Mouse (Mus musculus): ENCODE measurements around the gene Ppp1r9b.

Gene Ppp1r9b

DNA sequence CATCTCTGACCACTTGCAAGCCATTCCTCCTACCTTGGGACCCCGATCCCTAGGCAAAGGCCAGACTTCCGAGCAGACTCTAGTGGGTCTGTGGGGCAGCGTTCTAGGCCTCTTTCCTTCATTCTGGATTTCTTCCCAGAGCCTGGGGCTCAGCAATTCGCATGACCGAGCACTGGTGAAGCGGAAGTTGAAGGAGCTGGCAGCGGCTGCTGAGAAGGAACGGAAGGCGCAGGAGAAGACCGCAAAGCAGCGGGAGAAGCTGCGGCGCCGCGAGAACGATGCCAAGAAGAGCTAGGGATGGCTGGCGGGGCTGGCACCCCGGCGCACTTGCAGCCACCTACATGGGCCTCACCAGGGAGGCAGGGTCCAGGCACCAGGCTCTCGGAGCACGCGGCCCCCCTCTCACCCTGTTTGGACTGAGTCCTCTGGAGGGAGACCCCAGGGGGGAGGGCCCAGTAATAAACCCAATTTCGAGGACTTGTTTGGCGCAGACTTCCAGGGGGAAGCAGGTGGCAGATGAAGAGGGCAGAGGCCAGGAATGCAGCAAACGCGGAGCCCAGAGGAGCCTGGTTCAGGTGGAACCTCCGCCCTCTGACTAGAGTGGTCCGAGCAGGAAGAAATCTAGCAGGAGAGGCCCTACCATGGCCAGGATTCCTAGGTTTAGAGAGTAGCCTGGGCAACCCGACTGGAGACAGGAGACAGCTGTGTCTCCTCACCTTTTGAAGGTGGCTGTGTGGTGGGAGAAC is 33.8 kb downstream of the Ppp1r9b start:
- DNase-seq = peak; percentile 92

DNA sequence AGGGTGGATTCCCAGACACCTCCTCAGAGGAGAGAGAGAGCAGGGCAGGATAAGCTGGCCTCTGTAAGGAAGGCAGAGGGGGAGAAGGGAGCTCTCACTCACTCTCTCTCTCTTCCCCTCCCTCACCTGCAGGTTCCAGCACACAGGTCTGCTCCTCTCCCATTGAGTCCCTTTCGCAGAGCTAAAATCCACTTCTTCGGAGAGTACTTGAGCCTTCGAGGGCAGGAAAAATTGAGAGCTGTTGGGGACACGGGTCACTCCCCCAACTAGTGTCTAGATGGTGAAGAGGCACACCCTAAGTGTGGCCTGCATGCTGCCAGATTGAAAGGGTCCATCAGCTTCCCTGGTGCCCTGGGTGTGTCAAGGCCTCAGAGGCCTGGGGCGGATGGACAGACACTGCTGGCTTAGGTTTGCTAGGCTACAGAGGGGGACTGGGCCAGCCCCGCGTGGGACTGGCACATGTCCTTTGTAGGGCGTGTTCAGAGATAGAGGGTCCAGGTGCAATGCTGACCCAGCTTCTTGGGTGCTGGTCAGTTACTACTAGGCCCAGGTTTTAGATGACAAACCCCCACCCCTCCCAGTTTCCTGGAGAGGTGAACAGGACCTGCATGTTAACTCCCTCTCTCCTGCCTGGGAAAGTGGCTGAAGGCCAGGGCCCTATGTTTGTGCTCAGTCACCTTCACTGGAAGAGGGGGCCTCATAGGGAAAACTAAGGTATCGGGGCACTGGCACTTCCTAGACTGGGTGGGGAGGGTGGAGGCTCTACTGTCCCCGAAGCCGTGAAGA is 34.6 kb downstream of the Ppp1r9b start:
- no peak for DNase-seq

DNA sequence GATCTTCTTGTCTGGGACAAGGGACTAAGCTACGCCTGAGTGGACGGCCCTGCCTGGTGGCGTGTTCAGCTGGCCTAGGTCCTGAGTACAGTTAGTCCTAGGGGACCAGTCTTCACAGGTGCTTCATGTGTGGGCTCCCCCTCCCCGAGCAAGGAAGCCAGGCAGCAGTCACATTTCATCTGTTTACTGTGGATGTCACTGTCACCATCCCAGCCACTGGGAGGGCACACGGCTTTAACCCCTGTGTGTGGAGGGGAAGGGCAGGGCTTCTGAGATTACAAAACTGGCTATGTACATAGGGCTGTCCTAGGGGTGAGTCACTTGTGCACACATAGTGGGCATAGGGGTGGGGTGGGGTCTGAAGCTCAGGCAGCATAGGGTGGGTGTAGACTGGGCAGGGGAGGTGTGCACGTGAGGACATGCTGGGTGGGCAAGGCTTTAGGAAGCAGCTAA is 35.3 kb downstream of the Ppp1r9b start:
- no peak for DNase-seq

DNA sequence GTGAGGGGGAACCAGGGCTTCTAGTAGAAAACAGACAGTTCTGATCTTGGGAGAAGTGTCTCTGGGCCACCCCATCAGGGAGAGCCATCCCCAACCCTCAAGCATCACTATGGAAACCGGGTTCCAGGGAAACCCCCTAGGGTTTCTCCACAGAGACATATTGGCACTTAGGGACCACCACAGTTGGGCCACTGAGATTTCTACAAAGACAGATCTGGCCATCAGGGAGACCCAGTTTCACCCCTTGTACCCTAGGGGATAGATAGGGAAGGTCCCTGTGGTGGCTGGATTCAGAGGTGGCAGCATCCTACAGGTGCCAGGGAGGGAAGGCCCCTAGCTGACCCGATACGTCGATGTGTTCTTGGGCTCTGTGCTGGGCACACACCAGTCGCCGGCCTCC is 36.0 kb downstream of the Ppp1r9b start:
- DNase-seq = no peak

GRCm38 (mm10) chr11:95027850-95028470 is 37.1 kb downstream of the Ppp1r9b start:
- DNase-seq = no peak

DNA sequence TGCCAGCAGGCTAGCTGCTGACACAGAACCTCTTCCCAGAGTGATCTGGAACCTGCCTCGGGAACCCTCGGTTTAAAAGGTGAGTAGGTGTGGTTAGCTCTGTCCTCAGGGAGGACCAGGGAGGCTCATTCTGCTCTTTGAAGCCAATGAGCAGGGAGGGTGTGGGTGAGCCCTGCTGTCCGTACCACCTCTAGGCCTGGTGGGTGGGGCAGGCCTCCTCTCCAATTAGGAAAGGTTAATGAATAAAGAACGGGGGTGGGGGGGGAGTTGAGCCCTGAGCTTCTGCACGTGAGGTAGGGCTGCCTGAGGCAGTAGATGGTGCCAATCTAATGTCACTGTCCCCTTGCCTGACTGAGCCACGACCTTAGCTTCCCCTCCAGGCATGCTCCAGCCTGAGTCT is 42.1 kb downstream of the Ppp1r9b start:
- peak; percentile 22 for DNase-seq

DNA sequence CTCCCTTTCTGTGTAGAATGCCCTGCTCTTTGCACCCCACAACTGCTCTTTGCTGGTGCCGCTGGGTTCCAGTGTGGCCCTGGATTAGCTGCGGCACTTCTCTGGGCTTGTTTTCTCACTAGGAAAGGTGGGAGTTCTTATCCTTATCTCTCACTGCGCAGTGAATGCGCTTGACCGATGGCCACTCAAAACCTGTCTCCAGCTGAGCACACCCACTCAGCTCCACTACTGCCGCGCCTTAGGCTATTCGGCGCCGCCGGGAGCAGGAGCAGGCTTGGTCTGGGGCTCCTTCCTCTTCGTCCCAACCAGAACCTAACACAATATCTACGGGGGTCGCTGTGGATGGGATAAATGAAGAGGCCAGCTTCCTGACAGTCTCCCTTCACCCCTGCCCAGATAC is 42.8 kb downstream of the Ppp1r9b start:
- peak; percentile 27 for DNase-seq

DNA sequence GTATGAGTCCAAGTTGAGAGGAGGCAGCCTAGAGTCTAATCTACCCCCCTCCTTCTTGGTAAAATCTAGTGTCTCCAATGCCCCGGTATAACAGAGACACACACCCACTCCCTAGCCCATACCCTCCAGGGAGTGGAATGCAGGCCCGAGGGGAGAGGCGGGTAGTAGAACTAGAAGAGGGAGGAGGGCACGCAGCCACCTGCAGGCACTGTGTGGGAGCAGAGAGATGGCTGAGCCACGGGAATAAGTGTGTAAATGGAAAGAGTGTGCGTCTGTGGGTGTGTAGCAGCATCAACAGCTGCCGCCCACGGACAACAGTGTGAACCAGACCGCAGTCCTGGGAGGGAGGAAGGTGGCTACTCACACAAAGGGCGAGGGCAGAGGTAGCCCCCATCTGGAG is 44.1 kb downstream of the Ppp1r9b start:
- DNase-seq = no peak

GRCm38 (mm10) chr11:95036521-95036920 is 45.7 kb downstream of the Ppp1r9b start:
- peak; percentile 31 for DNase-seq

GRCm38 (mm10) chr11:95037306-95037705 is 46.5 kb downstream of the Ppp1r9b start:
- DNase-seq = peak; percentile 84

- peak; percentile 51 for DNase-seq
Observed at GRCm38 (mm10) chr11:95038156-95038817, 47.5 kb downstream of the Ppp1r9b start.

DNA sequence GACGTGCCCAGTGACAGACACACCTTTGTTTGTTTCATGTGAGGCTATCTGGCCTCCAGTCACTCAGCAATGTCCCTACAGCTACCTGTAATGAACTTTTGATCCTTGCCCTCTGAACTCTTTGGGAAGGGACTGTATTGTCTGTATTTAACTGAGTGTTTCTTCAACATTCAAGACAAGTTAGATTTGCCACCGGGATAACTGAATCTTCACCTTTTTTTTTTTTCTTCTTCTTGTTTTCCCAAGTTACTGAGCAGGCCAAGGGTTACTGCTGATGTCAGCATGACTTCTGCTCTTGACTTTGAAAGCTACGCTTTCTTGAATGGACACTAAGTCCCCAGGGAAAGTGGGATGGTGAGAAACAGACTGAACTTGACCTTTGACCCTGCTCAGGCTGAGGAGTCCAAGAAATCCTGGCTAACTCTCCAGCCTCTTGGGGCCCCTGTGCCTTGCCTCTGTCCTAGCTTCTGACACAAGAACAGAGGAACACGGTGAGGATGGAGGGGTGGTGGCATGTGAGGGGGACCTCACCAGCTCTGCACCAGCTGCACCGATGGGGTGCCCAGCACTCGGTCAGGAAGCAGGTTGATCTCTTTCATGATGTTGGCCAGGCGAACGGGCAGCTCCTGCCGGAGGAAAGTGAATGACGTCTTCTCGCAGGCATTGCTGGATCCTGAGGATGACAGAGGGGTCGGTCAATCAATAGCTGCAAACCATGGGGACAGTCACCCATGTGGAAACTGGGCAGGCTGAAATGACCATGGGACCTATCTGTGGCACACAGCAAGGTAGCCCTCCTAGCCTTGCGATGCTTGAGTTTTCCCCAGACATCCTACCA is 48.2 kb downstream of the Ppp1r9b start:
- peak; percentile 48 for DNase-seq

- peak; percentile 74 for DNase-seq
Observed at GRCm38 (mm10) chr11:95039766-95040165, 48.9 kb downstream of the Ppp1r9b start.

DNA sequence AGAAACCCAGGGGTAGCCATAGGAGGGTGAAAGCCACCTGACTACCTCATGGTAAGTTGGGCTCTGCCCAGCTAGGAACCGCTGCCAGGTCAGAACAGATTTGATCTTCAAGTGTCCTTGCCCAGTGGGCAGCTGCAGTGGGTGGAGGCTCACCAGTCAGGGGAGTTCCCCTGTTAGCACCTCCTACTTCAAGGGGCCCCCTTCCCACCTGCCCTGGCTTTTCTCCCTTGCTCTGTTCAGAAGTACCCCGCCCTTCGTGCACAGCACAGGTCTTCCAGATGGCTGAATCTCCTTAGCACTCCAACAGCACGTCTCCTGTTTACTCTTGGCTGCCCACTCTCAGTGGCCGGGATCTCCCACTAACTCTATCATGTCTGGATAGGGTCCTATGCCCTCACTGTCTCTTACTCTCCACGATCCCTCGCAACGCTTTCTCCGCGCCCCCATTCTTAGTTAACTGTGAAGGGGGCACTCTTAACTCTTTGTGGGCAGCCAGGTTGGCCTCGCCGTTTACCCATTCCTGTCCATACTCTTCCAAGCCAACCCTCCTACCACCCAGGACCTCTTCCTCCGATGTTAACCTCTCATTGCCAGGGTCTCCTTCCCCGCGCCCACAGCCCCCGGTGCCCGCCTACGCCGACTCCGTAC is 49.8 kb downstream of the Ppp1r9b start:
- peak; percentile 82 for DNase-seq

DNA sequence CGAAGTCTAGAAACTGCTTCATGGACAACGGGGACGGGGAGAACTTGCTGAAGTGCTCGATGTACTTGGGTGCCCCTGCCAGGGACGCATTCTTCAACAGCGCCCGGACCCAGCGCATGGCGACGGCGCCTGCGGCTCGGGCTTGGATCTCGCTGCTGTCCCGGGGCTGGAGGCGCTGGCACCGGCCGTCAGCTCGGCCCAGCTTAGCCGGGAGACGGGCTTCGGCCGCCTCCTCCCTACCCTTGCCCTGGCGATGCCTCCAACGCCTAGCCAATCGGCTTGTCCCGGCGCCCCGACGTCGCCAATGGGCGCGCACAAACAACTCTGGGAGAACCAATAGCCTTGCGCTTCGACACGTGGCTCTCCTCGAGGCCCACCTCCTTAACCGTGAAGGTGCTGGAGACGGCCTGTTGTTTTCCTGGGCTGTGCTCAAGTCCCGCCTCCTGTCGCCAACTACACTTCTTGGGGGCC is 50.3 kb downstream of the Ppp1r9b start, which contains the start of gene Pdk2:
Gene Pdk2, minus strand, starts transcription at position 216 of the 471 bp plus-strand sequence.
- peak; percentile 94 for DNase-seq

DNA sequence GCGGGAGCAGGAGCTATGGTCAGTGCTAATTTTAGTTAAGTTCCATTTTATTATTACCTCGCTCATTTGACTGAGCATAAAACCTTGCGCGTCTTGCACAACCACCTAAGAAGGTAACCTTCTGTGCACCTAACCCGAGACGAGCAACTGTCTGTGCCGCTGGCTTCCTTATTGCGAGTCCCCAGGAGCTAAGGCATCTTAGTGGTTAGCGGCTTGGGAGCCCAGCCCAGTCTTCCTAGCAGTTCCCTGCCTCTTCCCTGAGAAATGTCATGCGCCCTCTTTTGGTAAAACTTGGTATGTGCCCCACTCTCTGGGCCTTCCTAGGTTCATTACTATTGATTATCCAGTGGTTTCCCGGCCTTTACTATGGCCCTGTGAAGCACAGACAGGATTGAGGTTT is 51.3 kb downstream of the Ppp1r9b start:
- peak; percentile 90 for DNase-seq

GRCm38 (mm10) chr11:95043060-95043459 is 52.2 kb downstream of the Ppp1r9b start:
- DNase-seq = peak; percentile 34

GRCm38 (mm10) chr11:95043608-95044007 is 52.8 kb downstream of the Ppp1r9b start:
- no peak for DNase-seq

DNA sequence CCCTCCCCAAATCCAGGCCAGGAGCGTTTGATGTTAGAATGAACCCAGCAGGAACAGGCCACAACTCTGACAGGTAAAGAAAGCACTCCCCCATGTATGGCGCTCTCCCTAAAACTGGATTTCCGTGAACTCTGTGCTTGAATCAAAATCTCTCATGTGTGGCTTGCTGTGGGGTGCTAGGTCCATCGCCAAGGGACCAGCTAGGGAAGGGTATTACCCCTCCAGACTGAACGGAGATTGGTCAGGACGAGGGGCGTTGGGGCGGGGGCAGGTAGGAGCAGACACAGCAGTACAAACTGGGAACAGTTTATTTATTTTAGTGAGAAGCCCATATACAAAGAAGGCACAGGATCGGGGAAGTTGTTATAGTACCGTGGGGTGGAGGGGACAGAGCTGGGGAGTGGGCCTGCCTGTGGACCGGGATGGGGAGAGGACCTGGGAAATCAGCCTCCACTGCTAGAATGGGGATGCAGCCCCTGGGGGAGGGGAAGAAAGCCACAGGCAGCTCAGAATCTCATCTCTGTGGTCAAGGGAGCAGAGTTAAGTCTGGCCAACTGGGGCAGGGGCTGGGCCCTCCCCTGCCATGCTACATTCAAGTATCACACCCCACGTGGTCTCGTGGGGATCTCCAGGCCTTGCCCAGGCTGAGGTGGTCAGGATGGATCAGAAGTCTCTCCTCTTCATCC is 53.5 kb downstream of the Ppp1r9b start:
- DNase-seq = peak; percentile 28

- peak; percentile 67 for DNase-seq
Observed at GRCm38 (mm10) chr11:95046980-95047680, 56.3 kb downstream of the Ppp1r9b start.
